Mouse (Mus musculus): ENCODE measurements at regions not wholly inside any gene's neighbourhood (a gene's known extent, or its start where the extent isn't known, plus 50 kb on each side); places are given as distances from the start of the nearest gene placed in this dataset.
A peak's percentile ranks its signal among the peaks of the same experiment; 100 is the strongest.

- no peaks in the 10 kb centered on the region for H3K36me3 ChIP-seq (ENCODE audit: insufficient read depth)
- no peaks in the 10 kb centered on the region for H3K27me3 ChIP-seq (ENCODE audit: insufficient read depth, low read length)
- ATAC-seq (ENCODE audit: insufficient read depth) (peak; percentile 32; the same call in 1 of the 2 replicates), DNase-seq (no peak)
- H3K27ac ChIP-seq (ENCODE audit: low read depth) = peak overlapping the region; percentile 84
- no peak overlapping the region; the same call in 1 of the 2 replicates for H3K9ac ChIP-seq
- 0 out of 2 replicates have a peak, but pooled peaks cover 3% of the 10 kb centered on the region for H3K4me1 ChIP-seq (ENCODE audit: insufficient read depth)
- 62% methylated on average over 10 of the region's 10 CpGs for WGBS
- no peak for TF ChIP-seq CTCF (IDR thresholded peaks at IDR 0.05; ENCODE audit: low read depth)
- no peaks in the 10 kb centered on the region for H3K9me3 ChIP-seq (ENCODE audit: low read depth, low read length)
- H3K4me2 ChIP-seq = peak overlapping the region; percentile 75
- no peak overlapping the region for H3K4me3 ChIP-seq (ENCODE audit: low read depth, low read length)
Observed at GRCm38 (mm10) chr6:91617685-91618084, 66.2 kb upstream of the Slc6a6 start.

GRCm38 (mm10) chr6:91619009-91619408 is 64.8 kb upstream of the Slc6a6 start:
- no peak for TF ChIP-seq CTCF (IDR thresholded peaks at IDR 0.05; ENCODE audit: low read depth)

GRCm38 (mm10) chr6:91619735-91620732 is 63.8 kb upstream of the Slc6a6 start:
- Histone ChIP-seq H3K4me1 (ENCODE audit: insufficient read depth) (0 out of 2 replicates have a peak, but pooled peaks cover 3% of the 10 kb centered on the region), H3K27me3 (ENCODE audit: insufficient read depth, low read length) (no peaks in the 10 kb centered on the region), H3K9ac (no peak overlapping the region), H3K27ac (ENCODE audit: low read depth) (no peak overlapping the region), H3K36me3 (ENCODE audit: insufficient read depth) (no peaks in the 10 kb centered on the region), H3K4me3 (ENCODE audit: low read depth, low read length) (no peak overlapping the region), H3K4me2 (no peak overlapping the region), H3K9me3 (ENCODE audit: low read depth, low read length) (no peaks in the 10 kb centered on the region)
- no peak for ATAC-seq (ENCODE audit: insufficient read depth)
- 71% methylated on average over 13 of the region's 13 CpGs for WGBS
- no peak for DNase-seq
- TF ChIP-seq CTCF (IDR thresholded peaks at IDR 0.05; ENCODE audit: low read depth) = no peak

More at GRCm38 (mm10) chr6:91619009-91619408, 64.8 kb upstream of the Slc6a6 start:
- no peak overlapping the region for H3K4me2 ChIP-seq
- no peak overlapping the region for H3K27ac ChIP-seq (ENCODE audit: low read depth)
- no peak overlapping the region for H3K4me3 ChIP-seq (ENCODE audit: low read depth, low read length)
- 85% methylated on average over 6 of the region's 6 CpGs for WGBS
- H3K36me3 ChIP-seq (ENCODE audit: insufficient read depth) = no peaks in the 10 kb centered on the region
- no peak overlapping the region for H3K9ac ChIP-seq
- 0 out of 2 replicates have a peak, but pooled peaks cover 3% of the 10 kb centered on the region for H3K4me1 ChIP-seq (ENCODE audit: insufficient read depth)
- no peak for DNase-seq
- H3K9me3 ChIP-seq (ENCODE audit: low read depth, low read length) = no peaks in the 10 kb centered on the region
- ATAC-seq (ENCODE audit: insufficient read depth) = no peak
- no peaks in the 10 kb centered on the region for H3K27me3 ChIP-seq (ENCODE audit: insufficient read depth, low read length)

- ATAC-seq (ENCODE audit: insufficient read depth) (no peak), DNase-seq (no peak)
- Histone ChIP-seq H3K27me3 (ENCODE audit: insufficient read depth, low read length) (no peaks in the 10 kb centered on the region), H3K9ac (no peak overlapping the region), H3K4me3 (ENCODE audit: low read depth, low read length) (no peak overlapping the region), H3K27ac (ENCODE audit: low read depth) (no peak overlapping the region), H3K4me2 (no peak overlapping the region), H3K9me3 (ENCODE audit: low read depth, low read length) (no peaks in the 10 kb centered on the region), H3K4me1 (ENCODE audit: insufficient read depth) (0 out of 2 replicates have a peak, but pooled peaks cover 3% of the 10 kb centered on the region), H3K36me3 (ENCODE audit: insufficient read depth) (no peaks in the 10 kb centered on the region)
- no peak for TF ChIP-seq CTCF (IDR thresholded peaks at IDR 0.05; ENCODE audit: low read depth)
- WGBS = 78% methylated on average over 3 of the region's 3 CpGs
Observed at GRCm38 (mm10) chr6:91621437-91621836, 62.4 kb upstream of the Slc6a6 start.

- H3K27ac ChIP-seq (ENCODE audit: low read depth) = no peak overlapping the region
- H3K9ac ChIP-seq = no peak overlapping the region
- ATAC-seq (ENCODE audit: insufficient read depth) = no peak
- DNase-seq = no peak
- no peak overlapping the region for H3K4me3 ChIP-seq (ENCODE audit: low read depth, low read length)
- no peaks in the 10 kb centered on the region for H3K9me3 ChIP-seq (ENCODE audit: low read depth, low read length)
- TF ChIP-seq CTCF (IDR thresholded peaks at IDR 0.05; ENCODE audit: low read depth) = no peak
- no peaks in the 10 kb centered on the region for H3K4me1 ChIP-seq (ENCODE audit: insufficient read depth)
- H3K36me3 ChIP-seq (ENCODE audit: insufficient read depth) = no peaks in the 10 kb centered on the region
- WGBS = 30% methylated on average over 3 of the region's 3 CpGs
- no peak overlapping the region for H3K4me2 ChIP-seq
- H3K27me3 ChIP-seq (ENCODE audit: insufficient read depth, low read length) = no peaks in the 10 kb centered on the region
Observed at GRCm38 (mm10) chr6:91622425-91622824, 61.4 kb upstream of the Slc6a6 start.

GRCm38 (mm10) chr6:91623646-91624045 is 60.2 kb upstream of the Slc6a6 start:
- Histone ChIP-seq H3K9me3 (ENCODE audit: low read depth, low read length) (no peaks in the 10 kb centered on the region), H3K9ac (no peak overlapping the region), H3K4me1 (ENCODE audit: insufficient read depth) (no peaks in the 10 kb centered on the region), H3K27me3 (ENCODE audit: insufficient read depth, low read length) (no peaks in the 10 kb centered on the region), H3K4me2 (no peak overlapping the region), H3K27ac (ENCODE audit: low read depth) (no peak overlapping the region), H3K4me3 (ENCODE audit: low read depth, low read length) (no peak overlapping the region), H3K36me3 (ENCODE audit: insufficient read depth) (no peaks in the 10 kb centered on the region)
- DNase-seq = no peak
- 85% methylated on average over 4 of the region's 4 CpGs for WGBS
- no peak for ATAC-seq (ENCODE audit: insufficient read depth)
- TF ChIP-seq CTCF (IDR thresholded peaks at IDR 0.05; ENCODE audit: low read depth) = no peak

- TF ChIP-seq CTCF (IDR thresholded peaks at IDR 0.05; ENCODE audit: low read depth) = no peak
- no peak for DNase-seq
- WGBS = 83% methylated on average over 4 of the region's 4 CpGs
Observed at GRCm38 (mm10) chr6:91629230-91629629, 54.6 kb upstream of the Slc6a6 start.

More at GRCm38 (mm10) chr6:91629230-91629629, 54.6 kb upstream of the Slc6a6 start:
- no peak overlapping the region for H3K4me3 ChIP-seq (ENCODE audit: low read depth, low read length)
- peaks cover 3% of the 10 kb centered on the region; the same call in 1 of the 2 replicates for H3K9me3 ChIP-seq (ENCODE audit: low read depth, low read length)
- no peaks in the 10 kb centered on the region for H3K36me3 ChIP-seq (ENCODE audit: insufficient read depth)
- no peak overlapping the region for H3K4me2 ChIP-seq
- no peaks in the 10 kb centered on the region for H3K4me1 ChIP-seq (ENCODE audit: insufficient read depth)
- no peaks in the 10 kb centered on the region for H3K27me3 ChIP-seq (ENCODE audit: insufficient read depth, low read length)
- no peak overlapping the region for H3K27ac ChIP-seq (ENCODE audit: low read depth)
- no peak for ATAC-seq (ENCODE audit: insufficient read depth)
- no peak overlapping the region for H3K9ac ChIP-seq
